Mouse (Mus musculus) heart, postnatal 10 days (tissue): ENCODE results near the gene Pcif1. TPM values are rescaled to one million over a fixed set of nuclear protein-coding genes. Genes with fewer than 3 reads are reported as not detected.

Experiments
- total RNA-seq, 2 experiments: library from RNA; stranded (reverse); gene quantifications; 2 replicates each; pipeline ENCODE4 v1.2.3; 2021

The Pcif1 gene
- total RNA-seq, 2 experiments from 2014 or later: 42.2 to 45.1 TPM

Other genes starting within 250 kb of the Pcif1 start
- not detected for gene Wfdc16, start 240.5 kb upstream of the Pcif1 start, total RNA-seq
- not detected for gene Wfdc10, start 223.3 kb upstream of the Pcif1 start, total RNA-seq
- not detected for gene Wfdc9, start 222.7 kb upstream of the Pcif1 start, total RNA-seq
- not detected for gene Wfdc11, start 205.2 kb upstream of the Pcif1 start, total RNA-seq
- gene Wfdc13, start 194.2 kb upstream of the Pcif1 start, total RNA-seq: not detected
- not detected for gene Spint4, start 180.8 kb upstream of the Pcif1 start, total RNA-seq
- gene Spint5, start 164.0 kb upstream of the Pcif1 start, total RNA-seq: not detected
- under 1 TPM; 0.17 to 0.40 TPM for gene Wfdc3, start 133.4 kb upstream of the Pcif1 start, total RNA-seq
- 10 to 100 TPM; 35.8 to 38.5 TPM for gene Dnttip1, start 133.3 kb upstream of the Pcif1 start, total RNA-seq
- gene Ube2c, start 109.4 kb upstream of the Pcif1 start, total RNA-seq: 10 to 100 TPM; 31.7 to 32.5 TPM
- gene Tnnc2, start 99.3 kb upstream of the Pcif1 start, total RNA-seq: under 1 TPM in 1 of 2 experiments, not detected in 1; 0.52 TPM
- 10 to 100 TPM; 25.9 to 26.3 TPM for gene Snx21, start 93.5 kb upstream of the Pcif1 start, total RNA-seq
- 10 to 100 TPM; 12.6 to 13.4 TPM for gene Acot8, start 74.4 kb upstream of the Pcif1 start, total RNA-seq
- gene Zswim3, start 74.2 kb upstream of the Pcif1 start, total RNA-seq: 1 to 10 TPM; 2.1 to 2.9 TPM
- 1 to 10 TPM; 5.2 to 5.3 TPM for gene Zswim1, start 56.6 kb upstream of the Pcif1 start, total RNA-seq
- under 1 TPM; 0.55 to 0.69 TPM for gene Spata25, start 50.8 kb upstream of the Pcif1 start, total RNA-seq
- gene Ctsa, start 46.4 kb upstream of the Pcif1 start, total RNA-seq: 100 to 1,000 TPM; 108 to 116 TPM
- 10 to 100 TPM; 26.4 to 35.8 TPM for gene Neurl2, start 45.8 kb upstream of the Pcif1 start, total RNA-seq
- gene Pltp, start 21.6 kb upstream of the Pcif1 start, total RNA-seq: 10 to 100 TPM; 39.1 to 40.9 TPM
- gene Zfp335, start 32.5 kb downstream of the Pcif1 start, total RNA-seq: 10 to 100 TPM; 11.5 to 12.2 TPM
- under 1 TPM; 0.47 to 0.89 TPM for gene Mmp9, start 61.5 kb downstream of the Pcif1 start, total RNA-seq
- gene Slc12a5, start 81.5 kb downstream of the Pcif1 start, total RNA-seq: under 1 TPM; 0.72 to 0.79 TPM
- gene Ncoa5, start 155.6 kb downstream of the Pcif1 start, total RNA-seq: 10 to 100 TPM; 24.6 to 26.1 TPM
- gene Cd40, start 176.3 kb downstream of the Pcif1 start, total RNA-seq: 1 to 10 TPM; 5.3 to 6.5 TPM
- not detected for gene 1700025C18Rik, start 211.4 kb downstream of the Pcif1 start, total RNA-seq